Mouse (Mus musculus) thymus, adult 2 months (tissue): ENCODE data around the gene Crybg1. TPM values are rescaled to one million over a fixed set of nuclear protein-coding genes. Genes with fewer than 3 reads are reported as not detected.

ENCODE experiments used
- DNase-seq: peaks from one replicate; pipeline ENCODE4 v3.0.0; 2021
- H3K27ac ChIP-seq: fragments of 200-500 bp; 2 replicates; pipeline ENCODE4 v1.5.1; 2012; ENCODE audit warnings: low read length, control low read depth; ENCODE audit not compliant: control insufficient read depth, insufficient read depth
- H3K27me3 ChIP-seq: fragments of 200-500 bp; 2 replicates; pipeline ENCODE4 v1.6.1; 2012; ENCODE audit warnings: mild to moderate bottlenecking, low read length, moderate library complexity, mixed read lengths; ENCODE audit not compliant: control insufficient read depth, insufficient read depth
- H3K36me3 ChIP-seq: fragments of 200-500 bp; 2 replicates; pipeline ENCODE4 v1.6.1; 2012; ENCODE audit warnings: mild to moderate bottlenecking, low read length, moderate library complexity; ENCODE audit not compliant: control insufficient read depth, insufficient read depth
- H3K4me1 ChIP-seq: fragments of 200-500 bp; replicated peaks from 2 replicates; pipeline ENCODE4 v1.6.1; 2012; ENCODE audit warnings: low read length; ENCODE audit not compliant: control insufficient read depth, insufficient read depth
- H3K4me3 ChIP-seq: fragments of 200-500 bp; 2 replicates; pipeline ENCODE4 v1.5.1; 2012; ENCODE audit warnings: mild to moderate bottlenecking, low read length, control low read depth, moderate library complexity; ENCODE audit not compliant: control insufficient read depth, insufficient read depth
- CTCF ChIP-seq: fragments of 200-500 bp; IDR thresholded peaks from 2 replicates; pipeline ENCODE4 v1.5.1; 2012; ENCODE audit warnings: mild to moderate bottlenecking, control low read depth, low read length, moderate library complexity, borderline replicate concordance; ENCODE audit not compliant: control insufficient read depth, poor library complexity, insufficient read depth; ENCODE audit errors: extremely low read depth
- POLR2A ChIP-seq: fragments of 200-500 bp; IDR thresholded peaks from 2 replicates; pipeline ENCODE4 v1.6.1; 2012; ENCODE audit warnings: mild to moderate bottlenecking, low read length, control low read depth, moderate library complexity; ENCODE audit not compliant: control insufficient read depth, poor library complexity, insufficient read depth; ENCODE audit errors: extremely low read depth
- WGBS: fragments of 180-500 bp; shearing (Covaris S2); methylation state at CpG from one replicate; pipeline ENCODE4 v1.1.7; 2018; 5-methylcytosine and 5-hydroxymethylcytosine counted together
- polyA plus RNA-seq: library from polyadenylated mRNA; depleted of rRNA; stranded (reverse); fragments of >200 nt; gene quantifications from 2 replicates; pipeline ENCODE4 v1.2.3, GENCODE M21; 2012

The Crybg1 gene
- polyA plus RNA-seq, 1 experiment = 6.9 TPM

DNA sequence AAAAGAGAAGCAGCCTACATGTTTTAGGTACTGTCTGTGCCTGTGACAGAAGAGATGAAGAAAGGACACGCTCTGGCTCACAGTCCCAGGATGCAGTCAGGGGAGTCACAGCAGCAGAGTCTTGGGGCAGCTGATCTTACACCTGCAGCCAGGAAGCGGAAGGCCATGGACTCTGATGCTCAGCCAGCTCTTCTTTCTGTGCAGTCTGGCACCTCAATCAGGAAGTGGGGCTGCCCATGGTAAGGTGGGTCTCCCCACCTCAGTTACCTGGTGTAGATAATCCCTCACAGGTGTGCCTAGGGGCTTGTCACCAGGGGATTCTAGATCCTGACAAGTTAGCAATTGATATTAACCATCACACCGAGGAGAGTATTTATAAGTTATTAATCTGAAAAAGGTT lies 225.6 kb downstream of the Crybg1 start:
- WGBS = 93% methylated on average over 3 of the region's 3 CpGs
- no peaks in the 10 kb centered on the region for H3K27me3 ChIP-seq
- H3K27ac ChIP-seq = no peak overlapping the region
- TF ChIP-seq POLR2A = no peak
- no peak for TF ChIP-seq CTCF
- H3K4me1 ChIP-seq = no peaks in the 10 kb centered on the region
- H3K4me3 ChIP-seq = no peak overlapping the region
- H3K36me3 ChIP-seq = no peaks in the 10 kb centered on the region
- no peak for DNase-seq

- TF ChIP-seq POLR2A (no peak), CTCF (peak; percentile 83; the same call in 1 of the 2 replicates)
- Histone ChIP-seq H3K27ac (no peak overlapping the region), H3K4me1 (no peaks in the 10 kb centered on the region), H3K27me3 (no peaks in the 10 kb centered on the region), H3K36me3 (no peaks in the 10 kb centered on the region), H3K4me3 (no peak overlapping the region)
- DNase-seq = peak; percentile 88
- 50% methylated on average over 17 of the region's 17 CpGs for WGBS
These were observed 229.7 kb downstream of the Crybg1 start for GRCm38 (mm10) chr10:43918696-43919608.

GRCm38 (mm10) chr10:43916737-43917136 lies 231.9 kb downstream of the Crybg1 start:
- Histone ChIP-seq H3K4me1 (no peaks in the 10 kb centered on the region), H3K27ac (no peak overlapping the region), H3K27me3 (no peaks in the 10 kb centered on the region), H3K4me3 (no peak overlapping the region), H3K36me3 (no peaks in the 10 kb centered on the region)
- 23% methylated on average over 2 of the region's 2 CpGs for WGBS
- TF ChIP-seq CTCF (no peak), POLR2A (no peak)
- DNase-seq = no peak

DNA sequence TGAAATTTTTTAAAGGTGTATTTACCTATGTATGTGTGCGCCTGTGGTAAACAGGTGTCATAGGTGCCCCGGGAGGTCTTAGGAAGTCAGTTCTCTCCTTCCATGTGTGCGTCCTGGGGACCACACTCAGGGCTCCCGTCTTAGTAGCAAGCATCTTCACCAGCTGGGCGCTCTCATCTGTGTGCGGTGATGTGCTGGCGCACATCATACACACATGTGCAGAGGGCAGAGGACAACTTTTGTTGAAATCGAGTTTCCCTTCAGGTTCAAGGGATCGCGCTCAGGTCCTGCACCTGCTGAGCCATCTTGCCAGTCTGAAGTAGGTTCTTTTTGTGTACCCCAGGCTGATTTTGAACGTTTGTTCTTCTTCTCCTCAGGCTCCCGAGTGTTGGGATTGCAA lies 232.5 kb downstream of the Crybg1 start:
- no peaks in the 10 kb centered on the region for H3K4me1 ChIP-seq
- WGBS = 87% methylated on average over 12 of the region's 12 CpGs
- no peak overlapping the region for H3K27ac ChIP-seq
- TF ChIP-seq CTCF (no peak), POLR2A (no peak)
- H3K36me3 ChIP-seq = no peaks in the 10 kb centered on the region
- H3K27me3 ChIP-seq = no peaks in the 10 kb centered on the region
- DNase-seq = no peak
- no peak overlapping the region for H3K4me3 ChIP-seq

GRCm38 (mm10) chr10:43912236-43912635 lies 236.4 kb downstream of the Crybg1 start:
- Histone ChIP-seq H3K4me1 (no peaks in the 10 kb centered on the region), H3K36me3 (no peaks in the 10 kb centered on the region), H3K4me3 (no peak overlapping the region), H3K27me3 (no peaks in the 10 kb centered on the region), H3K27ac (no peak overlapping the region)
- TF ChIP-seq CTCF (no peak), POLR2A (no peak)
- WGBS = 85% methylated on average over 3 of the region's 3 CpGs
- DNase-seq = no peak

DNA sequence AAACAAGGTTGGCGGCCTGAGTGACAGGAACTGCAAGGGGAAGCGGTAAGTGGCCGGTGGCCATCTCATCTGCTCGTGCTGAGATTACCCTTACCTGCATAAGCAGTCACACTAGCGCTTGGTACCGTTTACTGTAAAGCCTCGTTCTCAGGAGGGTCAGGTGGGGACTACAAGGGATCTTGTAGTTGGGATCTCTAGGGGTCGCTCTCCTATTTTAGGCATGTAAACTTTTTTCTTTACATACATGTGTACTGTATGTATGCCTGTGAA lies 237.8 kb downstream of the Crybg1 start:
- DNase-seq = no peak
- TF ChIP-seq CTCF (no peak), POLR2A (no peak)
- Histone ChIP-seq H3K4me3 (no peak overlapping the region), H3K4me1 (no peaks in the 10 kb centered on the region), H3K36me3 (no peaks in the 10 kb centered on the region), H3K27ac (no peak overlapping the region), H3K27me3 (no peaks in the 10 kb centered on the region)
- 60% methylated on average over 8 of the region's 8 CpGs for WGBS

GRCm38 (mm10) chr10:43910032-43910872 lies 238.4 kb downstream of the Crybg1 start:
- Histone ChIP-seq H3K27ac (no peak overlapping the region), H3K4me3 (no peak overlapping the region), H3K4me1 (no peaks in the 10 kb centered on the region), H3K36me3 (no peaks in the 10 kb centered on the region), H3K27me3 (no peaks in the 10 kb centered on the region)
- TF ChIP-seq CTCF (no peak), POLR2A (no peak)
- no peak for DNase-seq
- 62% methylated on average over 12 of the region's 12 CpGs for WGBS
